ENCODE assay signal across 9 mouse cellular contexts in the genomic region with DNA sequence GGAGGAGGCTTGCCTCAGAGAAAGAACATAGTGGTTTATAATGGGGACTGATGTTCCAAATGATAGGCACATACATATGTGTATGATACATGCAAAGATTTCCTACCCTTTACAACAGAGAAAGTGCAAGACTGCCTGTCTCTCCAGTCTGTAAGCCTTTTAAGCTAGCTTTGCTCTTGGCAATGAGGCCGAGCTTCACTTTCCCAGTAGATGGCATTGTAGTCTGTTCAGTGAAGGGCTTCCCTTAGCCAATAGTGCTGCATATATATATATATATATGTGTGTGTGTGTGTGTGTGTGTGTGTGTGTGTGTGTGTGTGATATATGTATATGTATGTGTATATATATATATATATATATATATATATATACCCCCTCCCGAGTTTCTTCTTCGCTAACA. TPM values are rescaled to one million over a fixed set of nuclear protein-coding genes. Genes with fewer than 3 reads are reported as not detected.
A peak's percentile ranks its signal among the peaks of the same experiment; 100 is the strongest.
DNase-seq lines count a peak whose midpoint lies in the region; ATAC-seq and TF ChIP-seq lines count a peak whose summit lies in the region.
"Had no signal": no experiment of that assay in that cellular context is flagged by ENCODE, and none has a peak within 500 bp of the region (broad histone marks: within the 10 kb centered on the region; RNA-seq: fewer than 3 reads in every experiment).

No protein-coding gene starts in this region.

- WGBS in forebrain, postnatal 0 days, result 62% methylated on average over 3 of the region's 3 CpGs
- WGBS in forebrain, embryonic 12.5 days, result 77% methylated on average over 3 of the region's 3 CpGs
- 57% methylated on average over 3 of the region's 3 CpGs for WGBS in lung, embryonic 16.5 days

- no peak overlapping the region for H3K27ac ChIP-seq in forebrain, postnatal 0 days (ENCODE audit: low read depth, low read length)
- no peak overlapping the region for H3K27ac ChIP-seq in forebrain, embryonic 12.5 days
- H3K27ac ChIP-seq in lung, embryonic 16.5 days (ENCODE audit: low read length), result no peak overlapping the region

- no peak overlapping the region for H3K9ac ChIP-seq in forebrain, postnatal 0 days
- H3K9ac ChIP-seq in forebrain, embryonic 12.5 days, result no peak overlapping the region
- H3K9ac ChIP-seq in lung, embryonic 16.5 days (ENCODE audit: low read length), result no peak overlapping the region

- H3K4me3 ChIP-seq in forebrain, postnatal 0 days (ENCODE audit: low read depth, low read length), result no peak overlapping the region
- no peak overlapping the region for H3K4me3 ChIP-seq in forebrain, embryonic 12.5 days (replicated peaks)
- H3K4me3 ChIP-seq in lung, embryonic 16.5 days (ENCODE audit: low read length), result no peak overlapping the region
- H3K4me3 ChIP-seq: myocyte had no signal

- peak; percentile 83 for DNase-seq in forebrain, postnatal 0 days
- no peak for DNase-seq in lung, postnatal 25 days (ENCODE audit: low spot score)
- peak; percentile 37 for DNase-seq in layer of hippocampus, adult 11-12 months (ENCODE audit: low spot score)
- peak; percentile 30 for DNase-seq in retina, postnatal 7 days (ENCODE audit: low read depth, low spot score)
- DNase-seq in ovary, postnatal 36 days (ENCODE audit: low spot score), result no peak
- DNase-seq in spleen, adult 12 weeks (ENCODE audit: low spot score), result no peak

- peak; percentile 60; the same call in 1 of the 2 replicates for ATAC-seq in forebrain, postnatal 0 days
- no peak for ATAC-seq in forebrain, embryonic 12.5 days (ENCODE audit: low FRiP score)
- ATAC-seq in lung, embryonic 16.5 days (ENCODE audit: low read depth), result peak; percentile 43; the same call in 1 of the 2 replicates

- H3K4me2 ChIP-seq in forebrain, postnatal 0 days (ENCODE audit: low read depth), result no peak overlapping the region
- no peak overlapping the region for H3K4me2 ChIP-seq in forebrain, embryonic 12.5 days
- no peak overlapping the region for H3K4me2 ChIP-seq in lung, embryonic 16.5 days (ENCODE audit: low read depth, low read length)

- no peaks in the 10 kb centered on the region for H3K36me3 ChIP-seq in forebrain, postnatal 0 days (ENCODE audit: insufficient read depth)
- H3K36me3 ChIP-seq in forebrain, embryonic 12.5 days (replicated peaks), result no peaks in the 10 kb centered on the region
- no peaks in the 10 kb centered on the region for H3K36me3 ChIP-seq in lung, embryonic 16.5 days (ENCODE audit: control insufficient read depth, insufficient read depth, low read length)

- H3K27me3 ChIP-seq in forebrain, postnatal 0 days (ENCODE audit: insufficient read depth, low read length), result peaks cover 10% of the 10 kb centered on the region
- H3K27me3 ChIP-seq in forebrain, embryonic 12.5 days, result peaks cover 15% of the 10 kb centered on the region
- H3K27me3 ChIP-seq in lung, embryonic 16.5 days (ENCODE audit: control insufficient read depth, insufficient read depth, low read depth, low read length), result no peaks in the 10 kb centered on the region; the same call in 1 of the 2 replicates

- no peaks in the 10 kb centered on the region for H3K4me1 ChIP-seq in forebrain, postnatal 0 days (ENCODE audit: insufficient read depth)
- peaks cover 32% of the 10 kb centered on the region for H3K4me1 ChIP-seq in forebrain, embryonic 12.5 days
- H3K4me1 ChIP-seq in lung, embryonic 16.5 days (replicated peaks; ENCODE audit: control insufficient read depth, insufficient read depth, low read length), result peaks cover 4% of the 10 kb centered on the region

- no peaks in the 10 kb centered on the region for H3K9me3 ChIP-seq in forebrain, postnatal 0 days (ENCODE audit: low read length)
- H3K9me3 ChIP-seq in forebrain, embryonic 12.5 days, result no peaks in the 10 kb centered on the region
- no peaks in the 10 kb centered on the region for H3K9me3 ChIP-seq in lung, embryonic 16.5 days (ENCODE audit: control insufficient read depth, low read length)

- peak; percentile 74 for TF ChIP-seq CTCF in forebrain, postnatal 0 days (IDR thresholded peaks at IDR 0.05; ENCODE audit: low read depth)

RNA-seq across cellular contexts. Expression of gene Zfhx3, which starts 13.4 kb away (rescaled TPM):
- 7.2 and 13.8 TPM in 2 replicates for total RNA-seq in forebrain, postnatal 0 days (2014; rRNA removed)
- 3.0 and 9.6 TPM in 2 replicates for polyA plus RNA-seq in forebrain, postnatal 0 days (2015; fragmentation: Nextera tagmentation; extraction: Ambion mirVana)
- polyA plus RNA-seq in forebrain, embryonic 12.5 days (2016; fragmentation: Nextera tagmentation; extraction: Ambion mirVana), result 30.1 and 30.5 TPM in 2 replicates
- 11.9 and 12.7 TPM in 2 replicates for polyA plus RNA-seq in lung, embryonic 16.5 days (2015; fragmentation: Nextera tagmentation; extraction: Ambion mirVana)

Comparison
In these comparisons a context has a peak if more than half of its experiments do, and no peak if none do; other contexts are left out.
1. DNase-seq: peak in forebrain, postnatal 0 days (single experiment), layer of hippocampus, adult 11-12 months (single experiment) and retina, postnatal 7 days (single experiment); none in lung, postnatal 25 days (single experiment), ovary, postnatal 36 days (single experiment) and spleen, adult 12 weeks (single experiment).